Mouse (Mus musculus) embryonic fibroblast, embryonic 13.5 days (primary cell): ENCODE results near the gene Adgrg1.

Experiments used
- CTCF ChIP-seq: IDR thresholded peaks from 2 replicates; pipeline ENCODE4 v1.5.1; 2011; ENCODE audit warnings: mild to moderate bottlenecking, control low read depth, low read length, moderate library complexity, borderline replicate concordance; ENCODE audit not compliant: insufficient read depth
- POLR2A ChIP-seq: IDR thresholded peaks from 2 replicates; pipeline ENCODE4 v1.6.1; 2011; ENCODE audit warnings: low read depth, mild to moderate bottlenecking, control low read depth, low read length, moderate library complexity

- TF ChIP-seq CTCF (no peak), POLR2A (no peak)
These were observed 26.1 kb downstream of the Adgrg1 start for GRCm38 (mm10) chr8:95000684-95001083.
